Mouse (Mus musculus) CH12.LX (cell line): ENCODE measurements at regions not wholly inside any gene's neighbourhood (a gene's known extent, or its start where the extent isn't known, plus 50 kb on each side); places are given as distances from the start of the nearest gene placed in this dataset.
A peak's percentile ranks its signal among the peaks of the same experiment; 100 is the strongest.

Source experiments
- DNase-seq: peaks from one replicate; pipeline ENCODE4 v3.0.0-alpha.2; 2013; ENCODE audit errors: extremely low read depth
- H3K27ac ChIP-seq: 2 replicates; pipeline ENCODE4 v1.5.1; 2012; ENCODE audit warnings: low read depth, mild to moderate bottlenecking, control low read depth, moderate library complexity; ENCODE audit not compliant: insufficient read depth
- H3K27me3 ChIP-seq: replicated peaks from 2 replicates; pipeline ENCODE3; 2012; ENCODE audit warnings: inconsistent platforms
- H3K36me3 ChIP-seq, 2 experiments: replicated peaks in 1 of 2; 2 replicates each; pipeline versions ENCODE3 to v1.6.1; 2012; ENCODE audit warnings: inconsistent platforms in 1 of 2, low read length in 1 of 2, mild to moderate bottlenecking in 1 of 2, mixed read lengths in 1 of 2, moderate library complexity in 1 of 2; ENCODE audit not compliant: control insufficient read depth in 1 of 2, insufficient read depth in 1 of 2
- H3K4me1 ChIP-seq, 2 experiments: 2 replicates each; pipeline ENCODE4 v1.6.1; 2012; ENCODE audit warnings: inconsistent platforms in 1 of 2, moderate library complexity in 1 of 2; ENCODE audit not compliant: insufficient read depth in 2 of 2, control insufficient read depth in 1 of 2
- H3K4me2 ChIP-seq: 2 replicates; pipeline ENCODE4 v1.6.1; 2012; ENCODE audit warnings: low read depth, mild to moderate bottlenecking, control low read depth; ENCODE audit not compliant: poor library complexity, insufficient read depth, severe bottlenecking
- H3K4me3 ChIP-seq, 3 experiments: fragments of 150-350 bp in 1 of 3; sonication (generic) in 1 of 3; replicated peaks in 1 of 3; 2 replicates each; pipeline versions ENCODE3 to v1.5.1; 2011 to 2012; ENCODE audit warnings: low read depth in 2 of 3, low read length in 2 of 3, mild to moderate bottlenecking in 2 of 3, moderate library complexity in 2 of 3, control low read depth in 1 of 3, improper control_type of control experiment in 1 of 3, inconsistent platforms in 1 of 3, mixed read lengths in 1 of 3; ENCODE audit not compliant: poor library complexity in 1 of 3
- H3K79me2 ChIP-seq: replicated peaks from 2 replicates; pipeline ENCODE4 v1.6.1; 2012; ENCODE audit warnings: mild to moderate bottlenecking, moderate library complexity; ENCODE audit not compliant: control insufficient read depth, poor library complexity, insufficient read depth, severe bottlenecking; ENCODE audit errors: extremely low read depth
- H3K9ac ChIP-seq: 2 replicates; pipeline ENCODE4 v1.6.1; 2012; ENCODE audit warnings: low read depth, mild to moderate bottlenecking, control low read depth, moderate library complexity; ENCODE audit not compliant: insufficient read depth
- H3K9me3 ChIP-seq: replicated peaks from 2 replicates; pipeline ENCODE3; 2012; ENCODE audit warnings: low read length, inconsistent platforms, mixed read lengths
- BHLHE40 ChIP-seq: IDR thresholded peaks from 2 replicates; pipeline ENCODE4 v1.6.1; 2011; ENCODE audit warnings: mild to moderate bottlenecking, low read depth, low read length, improper control_type of control experiment
- CHD2 ChIP-seq: IDR thresholded peaks from 2 replicates; pipeline ENCODE4 v1.6.1; 2011; ENCODE audit warnings: low read length, improper control_type of control experiment
- CTCF ChIP-seq, 2 experiments: IDR thresholded peaks in 1 of 2; conservative IDR thresholded peaks in 1 of 2; 2 replicates each; pipeline ENCODE4 v1.5.1; 2011 to 2012; ENCODE audit warnings: low read depth in 2 of 2, low read length in 2 of 2, improper control_type of control experiment in 1 of 2, inconsistent platforms in 1 of 2, mild to moderate bottlenecking in 1 of 2, moderate library complexity in 1 of 2
- ELF1 ChIP-seq: IDR thresholded peaks from 2 replicates; pipeline ENCODE4 v1.6.1; 2014; ENCODE audit warnings: low read depth, mild to moderate bottlenecking, inconsistent platforms, low read length, improper control_type of control experiment
- EP300 ChIP-seq: IDR thresholded peaks from 2 replicates; pipeline ENCODE4 v1.6.1; 2011; ENCODE audit warnings: low read length, improper control_type of control experiment
- GABPA ChIP-seq: IDR thresholded peaks from 2 replicates; pipeline ENCODE4 v1.6.1; 2012; ENCODE audit warnings: low read depth, low read length, improper control_type of control experiment, inconsistent platforms; ENCODE audit not compliant: insufficient replicate concordance
- HCFC1 ChIP-seq: IDR thresholded peaks from 2 replicates; pipeline ENCODE4 v1.6.1; 2012; ENCODE audit warnings: low read depth, mild to moderate bottlenecking, inconsistent platforms, low read length, improper control_type of control experiment
- KAT2A ChIP-seq: IDR thresholded peaks from 2 replicates; pipeline ENCODE4 v1.6.1; 2012; ENCODE audit warnings: low read length, improper control_type of control experiment, inconsistent platforms; ENCODE audit not compliant: insufficient replicate concordance
- MAFK ChIP-seq: IDR thresholded peaks from 2 replicates; pipeline ENCODE4 v1.6.1; 2011; ENCODE audit warnings: low read length, improper control_type of control experiment; ENCODE audit not compliant: insufficient replicate concordance
- MAX ChIP-seq: IDR thresholded peaks from 2 replicates; pipeline ENCODE4 v1.6.1; 2011; ENCODE audit warnings: low read length, improper control_type of control experiment
- MEF2A ChIP-seq: IDR thresholded peaks from 2 replicates; pipeline ENCODE4 v1.6.1; 2014; ENCODE audit warnings: low read depth, mild to moderate bottlenecking, inconsistent platforms, low read length, improper control_type of control experiment, borderline replicate concordance
- MXI1 ChIP-seq: IDR thresholded peaks from 2 replicates; pipeline ENCODE4 v1.6.1; 2011; ENCODE audit warnings: mild to moderate bottlenecking, low read depth, low read length, improper control_type of control experiment
- MYC ChIP-seq: IDR thresholded peaks from 2 replicates; pipeline ENCODE4 v1.6.1; 2011; ENCODE audit warnings: low read depth, mild to moderate bottlenecking, improper control_type of control experiment, low read length
- NRF1 ChIP-seq: IDR thresholded peaks from 2 replicates; pipeline ENCODE4 v1.6.1; 2014; ENCODE audit warnings: low read depth, mild to moderate bottlenecking, inconsistent platforms, low read length, improper control_type of control experiment, moderate library complexity
- PAX5 ChIP-seq: IDR thresholded peaks from 2 replicates; pipeline ENCODE4 v1.6.1; 2012; ENCODE audit warnings: low read length, inconsistent platforms, mixed read lengths
- POLR2A ChIP-seq: IDR thresholded peaks from 2 replicates; pipeline ENCODE4 v1.6.1; 2011; ENCODE audit warnings: low read depth, mild to moderate bottlenecking, improper control_type of control experiment, low read length
- POLR2AphosphoS2 ChIP-seq: IDR thresholded peaks from 2 replicates; pipeline ENCODE4 v1.6.1; 2011; ENCODE audit warnings: low read depth, low read length, improper control_type of control experiment
- SMC3 ChIP-seq: IDR thresholded peaks from 2 replicates; pipeline ENCODE4 v1.6.1; 2011; ENCODE audit warnings: low read depth, low read length, improper control_type of control experiment
- TBP ChIP-seq: conservative IDR thresholded peaks from 2 replicates; pipeline ENCODE4 v1.6.1; 2011; ENCODE audit warnings: low read depth, low read length, improper control_type of control experiment
- UBTF ChIP-seq: IDR thresholded peaks from 2 replicates; pipeline ENCODE4 v1.6.1; 2012; ENCODE audit warnings: low read depth, mild to moderate bottlenecking, inconsistent platforms, low read length, improper control_type of control experiment, moderate library complexity
- USF1 ChIP-seq: IDR thresholded peaks from 2 replicates; pipeline ENCODE4 v1.6.1; 2014; ENCODE audit warnings: low read depth, mild to moderate bottlenecking, inconsistent platforms, low read length, improper control_type of control experiment
- USF2 ChIP-seq: conservative IDR thresholded peaks from 2 replicates; pipeline ENCODE4 v1.6.1; 2011; ENCODE audit warnings: low read depth, low read length, improper control_type of control experiment
- ZC3H11A ChIP-seq: IDR thresholded peaks from 2 replicates; pipeline ENCODE4 v1.6.1; 2012; ENCODE audit warnings: low read depth, mild to moderate bottlenecking, inconsistent platforms, low read length, improper control_type of control experiment
- ZKSCAN1 ChIP-seq: IDR thresholded peaks from 2 replicates; pipeline ENCODE4 v1.6.1; 2012; ENCODE audit warnings: low read depth, inconsistent platforms, low read length, improper control_type of control experiment, borderline replicate concordance
- ZNF384 ChIP-seq: IDR thresholded peaks from 2 replicates; pipeline ENCODE4 v1.6.1; 2012; ENCODE audit warnings: low read depth, low read length, improper control_type of control experiment, inconsistent platforms
- dilution Hi-C: fragments of 300-500 bp; cut with MboI; formaldehyde crosslinking; loops from 2 replicates; pipeline ENCODE4 v1.14.3; 2020; ENCODE audit warnings: low sequenced_read_pairs; ENCODE audit not compliant: extremely low pct_unique_long_range_greater_than_20kb, extremely low pct_ligation_motif_present
- in situ Hi-C: fragments of 300-500 bp; cut with MboI; formaldehyde crosslinking; loops from 3 replicates; pipeline ENCODE4 v1.14.3; 2019; ENCODE audit warnings: low sequenced_read_pairs, low pct_ligation_motif_present, low pct_unique_long_range_greater_than_20kb, mixed read lengths

GRCm38 (mm10) chr16:30821911-30822578 lies 222.5 kb downstream of the Fam43a start:
- Histone ChIP-seq H3K36me3 (no peaks in the 10 kb centered on the region), H3K4me1 (peaks cover 32 to 78% of the 10 kb centered on the region in 2 experiments), H3K9me3 (no peaks in the 10 kb centered on the region), H3K4me2 (no peak overlapping the region), H3K9ac (no peak overlapping the region), H3K27me3 (no peaks in the 10 kb centered on the region), H3K27ac (no peak overlapping the region), H3K79me2 (no peaks in the 10 kb centered on the region), H3K4me3 (no peak overlapping the region)
- DNase-seq, result no peak
- dilution Hi-C loops, result no loop called here
- in situ Hi-C loops, result loop anchor here (10.0 kb wide), 1 partner anchor 113 kb away; no protein-coding TSS in a partner anchor
- no peak for TF ChIP-seq TBP
- peak; percentile 59; the same call in 1 of the 2 replicates for TF ChIP-seq MAFK

GRCm38 (mm10) chr16:30826128-30826527 lies 226.6 kb downstream of the Fam43a start:
- H3K9ac ChIP-seq, result no peak overlapping the region
- no peak overlapping the region for H3K27ac ChIP-seq
- H3K9me3 ChIP-seq, result no peaks in the 10 kb centered on the region
- H3K4me1 ChIP-seq, result peaks cover 36 to 72% of the 10 kb centered on the region in 2 experiments
- no peak overlapping the region for H3K4me2 ChIP-seq
- H3K27me3 ChIP-seq, result no peaks in the 10 kb centered on the region
- dilution Hi-C loops, result no loop called here
- no peaks in the 10 kb centered on the region for H3K36me3 ChIP-seq
- in situ Hi-C loops, result loop anchor here (10.0 kb wide), 1 partner anchor 109 kb away; no protein-coding TSS in a partner anchor
- DNase-seq, result no peak
- no peaks in the 10 kb centered on the region for H3K79me2 ChIP-seq
- H3K4me3 ChIP-seq, result no peak overlapping the region
- TF ChIP-seq MXI1 (no peak), MAFK (no peak), POLR2A (no peak), PAX5 (no peak), MYC (no peak), NRF1 (no peak), HCFC1 (no peak), SMC3 (no peak), BHLHE40 (no peak)

- Histone ChIP-seq H3K79me2 (no peaks in the 10 kb centered on the region), H3K4me2 (no peak overlapping the region), H3K4me1 (peaks cover 31 to 56% of the 10 kb centered on the region in 2 experiments; a peak in 3 of 4 replicates), H3K27ac (no peak overlapping the region), H3K9ac (no peak overlapping the region), H3K4me3 (no peak overlapping the region), H3K36me3 (no peaks in the 10 kb centered on the region), H3K27me3 (no peaks in the 10 kb centered on the region), H3K9me3 (peaks cover 10% of the 10 kb centered on the region)
- no peak for DNase-seq
- dilution Hi-C loops, result no loop called here
- in situ Hi-C loops, result loop anchor here (10.0 kb wide), 1 partner anchor 107 kb away; no protein-coding TSS in a partner anchor
- no peak for TF ChIP-seq CHD2
- TF ChIP-seq BHLHE40, result no peak
- TF ChIP-seq EP300, result no peak
- no peak for TF ChIP-seq KAT2A
- TF ChIP-seq ZC3H11A, result no peak
- TF ChIP-seq CTCF (conservative IDR thresholded peaks at IDR 0.05 in 1 of 2, IDR thresholded peaks at IDR 0.05 in 1 of 2; ENCODE audit: low read depth in 2 of 2, low read length in 2 of 2), result no peak
- TF ChIP-seq ZKSCAN1, result no peak
- no peak for TF ChIP-seq NRF1
- no peak for TF ChIP-seq USF1
- TF ChIP-seq ELF1, result no peak
- no peak for TF ChIP-seq MEF2A
- TF ChIP-seq GABPA, result no peak
- TF ChIP-seq MAX, result no peak
- TF ChIP-seq USF2, result no peak
- no peak for TF ChIP-seq UBTF
- TF ChIP-seq ZNF384, result no peak
- TF ChIP-seq POLR2AphosphoS2, result no peak
These were observed 228.5 kb downstream of the Fam43a start for GRCm38 (mm10) chr16:30827901-30828608.
